Mouse (Mus musculus) midbrain, postnatal 0 days (tissue): ENCODE measurements around the gene Afg3l1. TPM values are rescaled to one million over a fixed set of nuclear protein-coding genes. Genes with fewer than 3 reads are reported as not detected.
"Not testable (repeated sequence)": the region's sequence is repeated elsewhere in the genome, so short reads cannot be mapped to it uniquely, and the experiment has no call there.

Source experiments
- ATAC-seq: fragments of 200-750 bp; cut with Nextera tagmentation; 2 replicates; pipeline ENCODE4 v1.8.0; 2017; ENCODE audit warnings: moderate number of reproducible peaks, mild to moderate bottlenecking, moderate TSS enrichment, moderate library complexity; ENCODE audit not compliant: low FRiP score
- DNase-seq: peaks from one replicate; pipeline ENCODE4 v3.0.0-alpha.2; 2015; ENCODE audit warnings: low spot score
- H3K27ac ChIP-seq: fragments of 300-500 bp; sonication (generic); 2 replicates; pipeline ENCODE4 v1.5.1; 2014; ENCODE audit warnings: low read depth, mild to moderate bottlenecking, low read length, mixed read lengths
- H3K27me3 ChIP-seq: fragments of 300-500 bp; sonication (generic); 2 replicates; pipeline ENCODE4 v1.6.1; 2014; ENCODE audit warnings: low read length, control low read depth, mixed read lengths; ENCODE audit not compliant: insufficient read depth
- H3K36me3 ChIP-seq: fragments of 300-500 bp; sonication (generic); 2 replicates; pipeline ENCODE4 v1.6.1; 2014; ENCODE audit warnings: low read length, control low read depth, mixed read lengths; ENCODE audit not compliant: insufficient read depth
- H3K4me1 ChIP-seq: fragments of 300-500 bp; sonication (generic); 2 replicates; pipeline ENCODE4 v1.6.1; 2014; ENCODE audit warnings: mild to moderate bottlenecking, control low read depth, antibody characterized with exemption, low read length, mixed read lengths; ENCODE audit not compliant: insufficient read depth
- H3K4me2 ChIP-seq: fragments of 300-500 bp; sonication (generic); 2 replicates; pipeline ENCODE4 v1.6.1; 2014; ENCODE audit warnings: low read depth, mild to moderate bottlenecking, low read length, mixed read lengths; ENCODE audit not compliant: poor library complexity, severe bottlenecking
- H3K4me3 ChIP-seq: fragments of 300-500 bp; sonication (generic); 2 replicates; pipeline ENCODE4 v1.5.1; 2014; ENCODE audit warnings: low read depth, mild to moderate bottlenecking, low read length, moderate library complexity
- H3K9ac ChIP-seq: fragments of 300-500 bp; sonication (generic); replicated peaks from 2 replicates; pipeline ENCODE4 v1.6.1; 2014; ENCODE audit warnings: mild to moderate bottlenecking, low read length, moderate library complexity, mixed read lengths; ENCODE audit not compliant: poor library complexity, severe bottlenecking
- H3K9me3 ChIP-seq: fragments of 300-500 bp; sonication (generic); 2 replicates; pipeline ENCODE4 v1.6.1; 2016; ENCODE audit warnings: low read length, control low read depth
- CTCF ChIP-seq: IDR thresholded peaks from 2 replicates; pipeline ENCODE4 v1.5.1; 2016; ENCODE audit warnings: antibody characterized with exemption, mild to moderate bottlenecking
- WGBS: fragments of 180-500 bp; shearing (Covaris S2); extraction: QIAGEN DNeasy Blood & Tissue Kit; methylation state at CpG from one replicate; pipeline ENCODE4 v1.1.7; 2014; 5-methylcytosine and 5-hydroxymethylcytosine counted together
- polyA plus RNA-seq: library from polyadenylated mRNA; unstranded; fragments of >200 nt; fragmentation: Nextera tagmentation; extraction: Ambion mirVana; gene quantifications from 2 replicates; pipeline ENCODE4 v1.2.1, GENCODE M21; 2015
- total RNA-seq: library from RNA; depleted of rRNA; stranded (reverse); fragments of >200 nt; gene quantifications from 2 replicates; pipeline ENCODE4 v1.2.3, GENCODE M21; 2014

Gene Afg3l1
- total and polyA plus RNA-seq, 2 experiments from 2014 or later, result 15.0 to 43.5 TPM

DNA sequence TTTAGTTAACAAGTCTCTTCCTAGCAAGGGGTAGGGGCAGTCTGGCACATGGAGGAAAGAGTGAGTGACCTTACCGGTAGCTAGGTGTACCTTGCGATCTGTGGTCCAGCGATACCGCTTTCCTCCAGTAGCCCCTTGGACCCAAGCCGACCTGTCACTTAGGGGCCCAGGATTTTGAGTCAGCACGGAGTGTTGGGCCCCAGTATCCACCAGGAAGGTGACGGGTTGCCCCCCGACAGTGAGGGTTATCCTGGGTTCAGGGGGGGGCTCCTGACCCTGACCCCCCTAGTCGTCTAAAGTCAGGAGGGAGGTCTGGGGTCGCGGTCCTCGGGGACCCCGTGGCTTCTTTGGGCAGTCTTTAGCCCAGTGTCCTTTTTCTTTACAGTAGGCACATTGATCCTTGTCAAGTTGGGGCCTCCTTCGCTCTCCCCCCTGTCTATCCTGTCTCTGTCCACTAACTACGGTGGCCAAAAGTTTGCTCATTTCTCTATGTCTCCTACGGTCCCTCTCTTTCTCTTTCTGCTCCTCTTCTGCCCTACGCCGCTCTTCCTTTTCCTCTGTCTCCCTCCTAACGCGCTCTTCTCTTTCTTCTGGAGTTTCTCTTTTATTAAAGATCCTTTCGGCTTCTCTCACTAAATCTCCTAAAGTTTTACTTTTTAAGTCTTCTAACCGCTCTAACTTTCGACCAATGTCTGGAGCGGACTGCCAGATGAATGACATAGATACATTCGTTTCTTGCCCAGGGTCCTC lies 45.9 kb upstream of the Afg3l1 start:
- Histone ChIP-seq H3K4me2 (no peak overlapping the region), H3K27ac (no peak overlapping the region), H3K27me3 (no peaks in the 10 kb centered on the region), H3K9ac (no peak overlapping the region), H3K36me3 (no peaks in the 10 kb centered on the region), H3K4me1 (no peaks in the 10 kb centered on the region), H3K4me3 (no peak overlapping the region), H3K9me3 (peaks cover 10% of the 10 kb centered on the region; the same call in 1 of the 2 replicates)
- WGBS, result 98% methylated on average over 25 of the region's 25 CpGs
- ATAC-seq, result no peak
- TF ChIP-seq CTCF, result no peak
- DNase-seq, result no peak

GRCm38 (mm10) chr8:123432381-123432780 lies 45.3 kb upstream of the Afg3l1 start:
- no peak for DNase-seq
- Histone ChIP-seq H3K4me3 (no peak overlapping the region), H3K4me2 (no peak overlapping the region), H3K9me3 (peaks cover 10% of the 10 kb centered on the region; the same call in 1 of the 2 replicates), H3K4me1 (no peaks in the 10 kb centered on the region), H3K27me3 (no peaks in the 10 kb centered on the region), H3K9ac (no peak overlapping the region), H3K36me3 (no peaks in the 10 kb centered on the region), H3K27ac (no peak overlapping the region)
- TF ChIP-seq CTCF, result no peak
- WGBS, result 96% methylated on average over 16 of the region's 16 CpGs
- no peak for ATAC-seq

GRCm38 (mm10) chr8:123433241-123433974 lies 44.3 kb upstream of the Afg3l1 start:
- not testable (repeated sequence) for ATAC-seq, H3K4me2 ChIP-seq

GRCm38 (mm10) chr8:123441788-123442187 lies 35.9 kb upstream of the Afg3l1 start:
- H3K4me2 ChIP-seq, result no peak overlapping the region
- H3K4me1 ChIP-seq, result peaks cover 2% of the 10 kb centered on the region; the same call in 1 of the 2 replicates
- ATAC-seq (no peak), DNase-seq (no peak)
- no peaks in the 10 kb centered on the region for H3K9me3 ChIP-seq
- no peak overlapping the region for H3K9ac ChIP-seq
- H3K36me3 ChIP-seq, result no peaks in the 10 kb centered on the region
- H3K27me3 ChIP-seq, result no peaks in the 10 kb centered on the region
- no peak overlapping the region for H3K4me3 ChIP-seq
- no peak for TF ChIP-seq CTCF
- 94% methylated on average over 2 of the region's 2 CpGs for whole genome bisulfite sequencing
- H3K27ac ChIP-seq, result no peak overlapping the region

More at GRCm38 (mm10) chr8:123433241-123433974, 44.3 kb upstream of the Afg3l1 start:
- not testable (repeated sequence) for H3K4me3 ChIP-seq, H3K9ac ChIP-seq, DNase-seq, H3K9me3 ChIP-seq, H3K27ac ChIP-seq, H3K27me3 ChIP-seq, H3K36me3 ChIP-seq, H3K4me1 ChIP-seq
- 97% methylated on average over 42 of the region's 47 CpGs for WGBS

DNA sequence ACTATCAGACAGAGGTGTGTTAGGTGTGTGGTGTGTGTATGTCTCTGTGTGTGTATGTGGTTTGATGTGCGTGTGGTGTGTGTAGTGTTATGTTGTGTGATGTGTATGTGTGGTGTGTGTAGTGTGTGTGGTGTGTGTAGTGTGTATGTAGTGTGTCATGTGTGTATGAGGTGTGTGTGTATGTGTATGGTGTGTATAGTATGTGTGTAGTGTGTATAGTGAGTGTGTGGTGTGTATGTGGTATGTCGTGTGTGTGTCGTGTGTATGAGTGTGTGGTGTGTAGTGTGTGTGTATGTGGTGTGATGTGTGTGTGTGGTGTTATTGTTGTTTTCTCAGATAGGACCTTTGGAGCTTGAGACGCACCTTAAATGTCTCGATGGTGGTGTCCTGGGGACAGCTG lies 35.4 kb upstream of the Afg3l1 start:
- Histone ChIP-seq H3K4me2 (peak overlapping the region; percentile 67), H3K4me1 (peaks cover 2% of the 10 kb centered on the region; the same call in 1 of the 2 replicates), H3K4me3 (peak overlapping the region; percentile 70; the same call in 1 of the 2 replicates), H3K9ac (no peak overlapping the region), H3K9me3 (no peaks in the 10 kb centered on the region), H3K27ac (no peak overlapping the region), H3K36me3 (no peaks in the 10 kb centered on the region), H3K27me3 (no peaks in the 10 kb centered on the region)
- WGBS, result 83% methylated on average over 5 of the region's 5 CpGs
- DNase-seq, result no peak
- no peak for TF ChIP-seq CTCF
- peak; percentile 28; the same call in 1 of the 2 replicates for ATAC-seq
